Mouse (Mus musculus): Measurements from ENCODE around the gene Gsdma.
A peak's percentile ranks its signal among the peaks of the same experiment; 100 is the strongest.
"Not testable (repeated sequence)": the region's sequence is repeated elsewhere in the genome, so short reads cannot be mapped to it uniquely, and the experiment has no call there.

Gene Gsdma

GRCm38 (mm10) chr11:98664091-98664490 is at the start of gene Gsdma:
TSS of gene Gsdma (plus strand) at chr11:98664351.
- no peak for DNase-seq

GRCm38 (mm10) chr11:98620791-98621190 is 43.4 kb upstream of the Gsdma start:
- DNase-seq = no peak

- not testable (repeated sequence) for DNase-seq
Measured at GRCm38 (mm10) chr11:98623981-98624380, 40.2 kb upstream of the Gsdma start.

GRCm38 (mm10) chr11:98624381-98624780 is 39.8 kb upstream of the Gsdma start:
- DNase-seq = not testable (repeated sequence)

- DNase-seq = no peak
Measured at GRCm38 (mm10) chr11:98625611-98626410, 38.3 kb upstream of the Gsdma start, which contains the start of the genes Gm12355 and Gsdma3. TSS of gene Gm12355 (minus strand) at chr11:98625661. TSS of gene Gsdma3 (plus strand) at chr11:98626360.

- DNase-seq = no peak
Measured at GRCm38 (mm10) chr11:98628706-98629105, 35.4 kb upstream of the Gsdma start.

GRCm38 (mm10) chr11:98630646-98631045 is 33.5 kb upstream of the Gsdma start:
- DNase-seq = no peak

- DNase-seq = not testable (repeated sequence)
Measured at GRCm38 (mm10) chr11:98635312-98635970, 28.7 kb upstream of the Gsdma start.

- DNase-seq = no peak
Measured at GRCm38 (mm10) chr11:98637501-98637900, 26.6 kb upstream of the Gsdma start.

- no peak for DNase-seq
Measured at GRCm38 (mm10) chr11:98640091-98640490, 24.1 kb upstream of the Gsdma start.

GRCm38 (mm10) chr11:98644757-98645156 is 19.4 kb upstream of the Gsdma start:
- DNase-seq = no peak

GRCm38 (mm10) chr11:98645946-98646345 is 18.2 kb upstream of the Gsdma start:
- no peak for DNase-seq

- no peak for DNase-seq
Measured at GRCm38 (mm10) chr11:98646459-98646858, 17.7 kb upstream of the Gsdma start, which contains the start of gene Gsdma2. TSS of gene Gsdma2 (plus strand) at chr11:98646759.

GRCm38 (mm10) chr11:98655076-98655475 is 9.1 kb upstream of the Gsdma start:
- DNase-seq = not testable (repeated sequence)

- peak; percentile 40 for DNase-seq
Measured at GRCm38 (mm10) chr11:98660517-98660916, 3.6 kb upstream of the Gsdma start.

GRCm38 (mm10) chr11:98668984-98669383 is 4.8 kb downstream of the Gsdma start:
- DNase-seq = no peak

- DNase-seq = no peak
Measured at GRCm38 (mm10) chr11:98671284-98671815, 7.2 kb downstream of the Gsdma start.

- DNase-seq = no peak
Measured at GRCm38 (mm10) chr11:98671857-98672256, 7.7 kb downstream of the Gsdma start.

GRCm38 (mm10) chr11:98672482-98672881 is 8.3 kb downstream of the Gsdma start:
- no peak for DNase-seq

- peak; percentile 50 for DNase-seq
Measured at GRCm38 (mm10) chr11:98673136-98673535, 9.0 kb downstream of the Gsdma start.

GRCm38 (mm10) chr11:98675829-98676363 is 11.7 kb downstream of the Gsdma start:
- no peak for DNase-seq

GRCm38 (mm10) chr11:98680023-98680422 is 15.9 kb downstream of the Gsdma start:
- no peak for DNase-seq

- DNase-seq = not testable (repeated sequence)
Measured at GRCm38 (mm10) chr11:98680595-98680994, 16.4 kb downstream of the Gsdma start.

Data from cerebellum, adult 8-10 months (tissue).